Mouse (Mus musculus) ES-Bruce4 (cell line): ENCODE data around the gene Uspl1.

Experiments used
- CTCF ChIP-seq: IDR thresholded peaks from one replicate; pipeline ENCODE4 v1.8.1; 2011; ENCODE audit warnings: low read depth, low read length
- EP300 ChIP-seq: IDR thresholded peaks from 2 replicates; pipeline ENCODE4 v1.6.1; 2011; ENCODE audit warnings: low read depth, low read length; ENCODE audit not compliant: insufficient read depth
- POLR2A ChIP-seq: IDR thresholded peaks from one replicate; pipeline ENCODE4 v1.8.1; 2011; ENCODE audit warnings: low read length; ENCODE audit not compliant: insufficient read depth

GRCm38 (mm10) chr5:149156886-149157563 is 27.1 kb upstream of the Uspl1 start:
- TF ChIP-seq CTCF (no peak), POLR2A (no peak), EP300 (no peak)
